Mouse (Mus musculus): ENCODE measurements around the gene Fbxl20.

Gene Fbxl20

DNA sequence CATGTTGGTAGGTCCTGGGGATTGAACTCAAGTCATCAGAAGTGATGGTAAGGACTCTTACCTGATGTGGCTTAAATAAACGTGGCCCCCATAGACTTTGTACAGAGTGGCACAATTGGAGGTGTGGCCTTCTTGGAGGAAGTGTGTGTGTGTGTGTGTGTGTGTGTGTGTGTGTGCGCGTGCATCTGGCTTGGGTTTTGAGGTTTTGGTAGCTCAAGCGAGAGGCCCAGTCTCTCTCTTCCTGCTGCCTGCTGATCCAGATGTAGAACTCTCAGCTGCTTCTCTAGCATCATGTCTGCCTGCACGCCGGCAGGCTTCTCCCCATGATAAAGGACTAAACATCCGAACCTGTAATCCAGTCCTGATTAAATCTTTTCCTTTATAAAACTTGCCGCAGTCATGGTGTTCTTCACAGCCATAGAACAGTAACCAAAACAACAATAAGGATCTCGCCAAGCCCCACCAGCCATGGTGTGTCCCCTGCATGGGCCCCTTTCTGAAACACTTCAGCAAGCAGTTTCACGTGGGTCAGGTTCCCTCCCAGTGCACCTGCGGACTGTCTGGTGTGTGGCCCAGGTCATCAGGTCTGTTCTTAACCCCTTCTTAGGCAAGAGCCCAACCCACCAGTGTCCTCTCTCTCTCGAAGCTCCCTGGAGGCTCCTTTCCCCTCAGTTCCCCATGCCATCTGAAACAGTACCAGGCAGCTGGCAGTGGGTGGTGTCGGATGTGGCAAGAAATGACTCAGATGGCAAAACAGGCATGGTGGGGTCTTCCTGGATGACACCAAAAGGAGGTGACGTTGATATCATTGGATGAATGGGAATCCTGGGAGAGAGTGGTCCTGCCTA, 100.3 kb downstream of the Fbxl20 start:
- no peak for DNase-seq (ENCODE audit: low read depth, low spot score)

- no peak for DNase-seq (ENCODE audit: low read depth, low spot score)
These were observed 102.5 kb downstream of the Fbxl20 start for GRCm38 (mm10) chr11:98047745-98048144.

GRCm38 (mm10) chr11:98046466-98046865, 103.7 kb downstream of the Fbxl20 start:
- peak; percentile 29 for DNase-seq (ENCODE audit: low read depth, low spot score)

- DNase-seq (ENCODE audit: low read depth, low spot score), result no peak
These were observed 104.6 kb downstream of the Fbxl20 start for GRCm38 (mm10) chr11:98045596-98045995.

DNA sequence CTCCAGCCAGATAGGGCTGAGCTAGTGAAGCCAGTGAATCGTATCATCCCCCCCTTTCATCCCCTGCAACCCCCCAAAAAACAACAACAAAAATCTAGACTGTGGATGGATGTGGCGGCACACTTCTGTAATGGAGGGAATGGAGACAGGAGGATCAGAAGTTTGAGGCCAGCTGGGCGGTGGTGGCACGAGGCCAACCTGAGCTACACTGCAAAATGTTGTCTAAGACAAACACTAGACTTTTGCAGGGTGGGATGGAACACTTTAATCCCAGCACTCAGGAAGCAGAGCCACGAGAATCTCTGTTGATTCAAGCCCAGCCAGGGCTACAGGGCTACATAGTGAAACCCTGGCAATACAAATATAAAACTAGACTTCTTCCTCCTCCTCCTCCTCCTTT, 106.1 kb downstream of the Fbxl20 start:
- DNase-seq (ENCODE audit: low read depth, low spot score), result no peak

GRCm38 (mm10) chr11:98042741-98043140, 107.5 kb downstream of the Fbxl20 start:
- peak; percentile 28 for DNase-seq (ENCODE audit: low read depth, low spot score)

DNA sequence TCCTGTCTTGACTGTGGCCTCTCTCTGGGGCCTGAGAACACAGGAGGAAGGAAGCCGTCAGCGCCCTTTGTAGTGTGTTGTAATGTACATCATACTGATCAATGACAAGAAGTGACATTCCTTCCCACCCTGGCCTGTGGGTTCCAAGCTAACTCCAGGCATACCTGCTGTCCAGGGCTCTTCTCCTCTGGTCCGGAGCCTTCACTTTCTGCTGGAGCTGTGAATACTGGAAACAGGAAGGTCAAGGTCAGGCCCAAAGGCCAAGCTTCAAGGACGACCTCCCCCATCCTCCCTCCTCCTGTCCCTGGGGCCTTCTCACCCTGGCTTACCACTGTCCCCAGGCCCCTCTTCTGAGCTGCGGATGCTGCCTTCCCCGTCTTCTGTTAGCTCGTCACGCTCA, 109.2 kb downstream of the Fbxl20 start:
- no peak for DNase-seq (ENCODE audit: low read depth, low spot score)

- peak; percentile 31 for DNase-seq (ENCODE audit: low read depth, low spot score)
These were observed 112.3 kb downstream of the Fbxl20 start for GRCm38 (mm10) chr11:98037871-98038270.

DNA sequence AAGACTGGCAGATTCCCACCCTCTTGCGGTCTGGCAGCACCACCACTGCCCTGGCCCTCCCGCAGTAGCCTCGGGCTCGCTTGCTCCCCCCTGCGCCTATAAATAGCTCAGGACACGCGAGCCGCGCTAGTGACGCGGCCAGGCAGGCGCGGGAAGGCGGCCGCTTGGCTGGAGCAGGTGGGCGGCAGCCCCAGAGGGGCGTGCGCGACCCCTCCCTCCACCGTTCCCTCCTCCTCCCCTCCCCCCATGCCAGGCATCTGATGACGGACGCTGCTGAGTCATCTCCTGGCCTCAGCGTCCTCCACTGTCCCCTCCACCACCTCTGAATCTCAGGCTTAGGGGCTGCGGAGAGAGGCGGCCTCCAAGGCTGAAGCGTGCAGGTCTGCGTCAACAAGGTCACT, 114.2 kb downstream of the Fbxl20 start:
- no peak for DNase-seq (ENCODE audit: low read depth, low spot score)

DNA sequence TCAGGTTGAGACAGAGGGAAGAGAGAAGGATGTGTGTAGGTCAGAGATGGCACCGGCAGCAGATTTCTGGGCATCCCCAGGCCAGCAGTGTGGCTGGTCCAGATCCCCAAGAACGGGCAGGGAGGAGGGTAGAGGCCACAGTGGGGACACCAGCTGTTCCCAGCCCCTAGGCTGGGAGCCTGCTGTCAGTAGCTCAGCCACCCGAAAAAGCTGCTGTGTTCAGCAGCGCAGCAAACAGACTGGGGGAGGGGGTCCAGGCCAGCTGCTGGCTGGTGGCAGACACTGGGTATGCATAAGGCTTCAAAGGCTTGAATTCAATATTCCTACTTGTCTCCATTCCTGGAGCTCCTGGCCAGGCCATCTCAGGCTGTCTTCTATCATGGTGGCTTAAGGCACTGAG, 115.4 kb downstream of the Fbxl20 start:
- DNase-seq (ENCODE audit: low read depth, low spot score), result no peak

DNA sequence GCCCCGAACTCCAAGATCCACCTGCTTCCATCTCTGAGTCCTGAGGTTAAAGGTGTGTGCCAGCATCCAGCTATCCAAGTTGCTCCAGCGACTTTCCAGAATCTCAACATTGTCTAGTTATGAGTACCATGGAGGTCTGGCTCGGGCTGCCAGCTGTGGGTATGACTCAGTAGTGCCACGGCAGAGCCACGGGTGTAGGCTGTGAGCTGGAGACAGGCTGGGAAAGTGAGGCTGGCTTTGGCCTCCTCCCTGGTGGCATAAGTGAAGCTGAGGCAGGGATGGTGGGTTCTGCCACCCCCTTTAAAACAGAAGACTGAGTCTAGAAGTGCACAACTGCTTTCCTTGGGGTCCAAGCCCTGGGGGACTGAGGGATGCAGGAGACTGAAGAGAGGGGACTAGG, 116.1 kb downstream of the Fbxl20 start:
- DNase-seq (ENCODE audit: low read depth, low spot score), result peak; percentile 53

Measured in 3T3-L1 (cell line).